Mouse (Mus musculus) liver, embryonic 14.5 days (tissue): ENCODE results near the gene Cib2. TPM values are rescaled to one million over a fixed set of nuclear protein-coding genes. Genes with fewer than 3 reads are reported as not detected.

Experiments
- ATAC-seq: fragments of 200-750 bp; cut with Nextera tagmentation; 2 replicates; pipeline ENCODE4 v1.8.0; 2017; ENCODE audit warnings: moderate number of reproducible peaks, mild to moderate bottlenecking, moderate library complexity; ENCODE audit not compliant: insufficient read depth
- DNase-seq, 3 experiments: peaks; one replicate each; pipeline ENCODE4 v3.0.0-alpha.2; 2012 to 2013; ENCODE audit warnings: low read depth in 3 of 3, low spot score in 3 of 3
- H3K27ac ChIP-seq: fragments of 300-500 bp; sonication (generic); 2 replicates; pipeline ENCODE4 v1.5.1; 2014; ENCODE audit warnings: moderate library complexity, mild to moderate bottlenecking, control low read depth, inconsistent platforms
- H3K27me3 ChIP-seq: fragments of 300-500 bp; sonication (generic); 2 replicates; pipeline ENCODE4 v1.6.1; 2014; ENCODE audit warnings: mild to moderate bottlenecking, low read length, moderate library complexity; ENCODE audit not compliant: control insufficient read depth, insufficient read depth
- H3K36me3 ChIP-seq: fragments of 300-500 bp; sonication (generic); replicated peaks from 2 replicates; pipeline ENCODE4 v1.6.1; 2014; ENCODE audit warnings: low read depth; ENCODE audit not compliant: control insufficient read depth, insufficient read depth
- H3K4me1 ChIP-seq, 2 experiments: fragments of 200-500 bp in 1 of 2; fragments of 300-500 bp in 1 of 2; sonication (generic) in 1 of 2; replicated peaks; 2 replicates each; pipeline ENCODE4 v1.6.1; 2012 to 2014; ENCODE audit warnings: antibody characterized with exemption in 1 of 2, inconsistent platforms in 1 of 2, low read length in 1 of 2; ENCODE audit not compliant: control insufficient read depth in 2 of 2, insufficient read depth in 2 of 2
- H3K4me2 ChIP-seq: fragments of 300-500 bp; sonication (generic); 2 replicates; pipeline ENCODE4 v1.6.1; 2014; ENCODE audit warnings: low read depth, mild to moderate bottlenecking, control low read depth, moderate library complexity
- H3K4me3 ChIP-seq, 2 experiments: fragments of 200-500 bp in 1 of 2; fragments of 300-500 bp in 1 of 2; sonication (generic) in 1 of 2; 2 replicates each; pipeline ENCODE4 v1.5.1; 2012 to 2014; ENCODE audit warnings: low read depth in 2 of 2, low read length in 2 of 2, mild to moderate bottlenecking in 2 of 2, control low read depth in 1 of 2, inconsistent platforms in 1 of 2, moderate library complexity in 1 of 2; ENCODE audit not compliant: insufficient read depth in 1 of 2
- H3K9ac ChIP-seq: fragments of 300-500 bp; sonication (generic); replicated peaks from 2 replicates; pipeline ENCODE4 v1.6.1; 2014; ENCODE audit warnings: mild to moderate bottlenecking, control low read depth, moderate library complexity
- H3K9me3 ChIP-seq: fragments of 300-500 bp; sonication (generic); 2 replicates; pipeline ENCODE4 v1.6.1; 2016; ENCODE audit warnings: low read length, mixed read lengths; ENCODE audit not compliant: control insufficient read depth
- CTCF ChIP-seq: IDR thresholded peaks from 2 replicates; pipeline ENCODE4 v1.5.1; 2016; ENCODE audit warnings: antibody characterized with exemption, low read depth, control low read depth
- EP300 ChIP-seq: IDR thresholded peaks from 2 replicates; pipeline ENCODE4 v1.6.1; 2016; ENCODE audit warnings: antibody characterized with exemption, low read depth
- WGBS: fragments of 180-500 bp; shearing (Covaris S2); extraction: QIAGEN DNeasy Blood & Tissue Kit; methylation state at CpG from one replicate; pipeline ENCODE4 v1.1.7; 2014; ENCODE audit not compliant: insufficient replicate concordance; 5-methylcytosine and 5-hydroxymethylcytosine counted together
- polyA plus RNA-seq, 2 experiments: library from polyadenylated mRNA; depleted of rRNA in 1 of 2; stranded (reverse) in 1 of 2; unstranded in 1 of 2; fragments of >200 nt; fragmentation: Nextera tagmentation in 1 of 2; extraction: Ambion mirVana in 1 of 2; gene quantifications; 2 replicates each; pipeline versions ENCODE4 v1.2.1 to v1.2.3; 2012 to 2014

The Cib2 gene
- polyA plus RNA-seq, 2 experiments = 0.84 to 2.2 TPM

DNA sequence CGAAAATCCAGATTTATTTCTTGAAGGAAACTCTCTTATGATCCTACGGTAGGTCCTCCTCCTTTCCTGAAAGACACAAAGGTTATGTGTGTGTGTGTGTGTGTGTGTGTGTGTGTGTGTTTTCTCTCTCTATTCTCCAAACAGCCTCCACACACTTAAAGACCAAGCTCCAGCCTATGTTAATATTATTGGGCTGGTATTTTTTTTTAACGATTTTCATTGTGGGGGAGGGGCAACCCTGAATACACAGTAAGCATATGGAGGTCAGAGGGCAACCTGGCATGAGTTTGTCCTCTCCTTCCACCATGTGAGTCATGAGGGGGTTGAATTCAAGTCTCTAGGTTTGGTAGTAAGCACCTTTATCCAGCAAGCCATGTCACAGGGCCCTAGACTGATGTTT lies 60.2 kb downstream of the Cib2 start:
- Histone ChIP-seq H3K9me3 (no peaks in the 10 kb centered on the region), H3K27me3 (peaks cover 26% of the 10 kb centered on the region), H3K4me2 (no peak overlapping the region), H3K4me3 (no peak overlapping the region), H3K4me1 (0 out of 4 replicates have a peak, but pooled peaks cover 0 to 2% of the 10 kb centered on the region in 2 experiments), H3K9ac (no peak overlapping the region), H3K36me3 (no peaks in the 10 kb centered on the region), H3K27ac (no peak overlapping the region)
- no peak for DNase-seq
- no peak for TF ChIP-seq CTCF
- TF ChIP-seq EP300 = no peak
- 68% methylated on average over 3 of the region's 3 CpGs for WGBS
- no peak for ATAC-seq

GRCm38 (mm10) chr9:54499291-54499690 lies 60.7 kb downstream of the Cib2 start:
- DNase-seq (no peak), ATAC-seq (no peak)
- 72% methylated on average over 6 of the region's 6 CpGs for WGBS
- Histone ChIP-seq H3K27ac (no peak overlapping the region), H3K9ac (no peak overlapping the region), H3K9me3 (no peaks in the 10 kb centered on the region), H3K4me3 (no peak overlapping the region), H3K27me3 (peaks cover 26% of the 10 kb centered on the region), H3K36me3 (no peaks in the 10 kb centered on the region), H3K4me2 (no peak overlapping the region), H3K4me1 (0 out of 4 replicates have a peak, but pooled peaks cover 0 to 2% of the 10 kb centered on the region in 2 experiments)
- no peak for TF ChIP-seq CTCF
- TF ChIP-seq EP300 = no peak

Other genes starting within 250 kb of the Cib2 start
- gene Dmxl2, start 58.6 kb downstream of the Cib2 start, polyA plus RNA-seq (2012; rRNA removed) = 0.92 and 0.99 TPM in 2 replicates
- 0.78 and 0.98 TPM in 2 replicates for gene Dmxl2, start 58.6 kb downstream of the Cib2 start, polyA plus RNA-seq (2014; fragmentation: Nextera tagmentation; extraction: Ambion mirVana)
- not detected in 2 replicates for gene Sh2d7, start 21.2 kb downstream of the Cib2 start, polyA plus RNA-seq (2012; rRNA removed)
- gene Sh2d7, start 21.2 kb downstream of the Cib2 start, polyA plus RNA-seq (2014; fragmentation: Nextera tagmentation; extraction: Ambion mirVana) = not detected in 2 replicates
- gene Idh3a, start 26.1 kb upstream of the Cib2 start, polyA plus RNA-seq (2012; rRNA removed) = 30.5 and 40.0 TPM in 2 replicates
- gene Idh3a, start 26.1 kb upstream of the Cib2 start, polyA plus RNA-seq (2014; fragmentation: Nextera tagmentation; extraction: Ambion mirVana) = 89.6 and 90.7 TPM in 2 replicates
- gene Acsbg1, start 101.7 kb upstream of the Cib2 start, polyA plus RNA-seq (2012; rRNA removed) = 0.04 and 0.09 TPM in 2 replicates
- gene Acsbg1, start 101.7 kb upstream of the Cib2 start, polyA plus RNA-seq (2014; fragmentation: Nextera tagmentation; extraction: Ambion mirVana) = 0.13 TPM in 1 of 2 replicates, not detected in the other
- gene Dnaja4, start 138.7 kb upstream of the Cib2 start, polyA plus RNA-seq (2012; rRNA removed) = 11.9 and 16.4 TPM in 2 replicates
- gene Dnaja4, start 138.7 kb upstream of the Cib2 start, polyA plus RNA-seq (2014; fragmentation: Nextera tagmentation; extraction: Ambion mirVana) = 20.1 and 20.3 TPM in 2 replicates
- gene Wdr61, start 174.3 kb upstream of the Cib2 start, polyA plus RNA-seq (2012; rRNA removed) = 34.8 and 50.6 TPM in 2 replicates
- gene Wdr61, start 174.3 kb upstream of the Cib2 start, polyA plus RNA-seq (2014; fragmentation: Nextera tagmentation; extraction: Ambion mirVana) = 106 and 108 TPM in 2 replicates
- 0.78 and 0.99 TPM in 2 replicates for gene Crabp1, start 204.5 kb upstream of the Cib2 start, polyA plus RNA-seq (2012; rRNA removed)
- gene Crabp1, start 204.5 kb upstream of the Cib2 start, polyA plus RNA-seq (2014; fragmentation: Nextera tagmentation; extraction: Ambion mirVana) = 0.17 and 0.66 TPM in 2 replicates